Mouse (Mus musculus) gastrocnemius, postnatal 25 days (tissue): ENCODE results near the gene Sdr39u1. TPM values are rescaled to one million over a fixed set of nuclear protein-coding genes. Genes with fewer than 3 reads are reported as not detected.

Experiments
- DNase-seq: peaks from one replicate; pipeline ENCODE4 v3.0.0; 2022
- long read RNA-seq, 2 experiments: library from polyadenylated mRNA; stranded (forward); transcript quantifications; one replicate each; pipeline ENCODE4 v2.0.0; 2021
- total RNA-seq, 2 experiments: library from RNA; stranded (reverse); gene quantifications; 1 replicate in 1 of 2; 2 replicates in 1 of 2; pipeline ENCODE4 v1.2.3; 2021

Gene Sdr39u1
- 10 to 100 TPM; 95.7 to 98.1 TPM for total RNA-seq
- long read RNA-seq, experiment 1, transcript Sdr39u1-201 (6 exons, 1,255 nt), result major isoform, 97 of 135 reads
- long read RNA-seq, experiment 1, transcript Sdr39u1-207 (5 exons, 867 nt), result minor isoform, 15 of 135 reads
- long read RNA-seq, experiment 1, partial matches to known transcripts, result 2 of 135 reads
- long read RNA-seq, experiment 1, other reads (novel, unspliced or antisense), result 16 of 135 reads
- long read RNA-seq, experiment 2, transcript Sdr39u1-207 (5 exons, 867 nt), result minor isoform, 14 of 112 reads
- long read RNA-seq, experiment 2, transcript Sdr39u1-201 (6 exons, 1,255 nt), result major isoform, 69 of 112 reads
- long read RNA-seq, experiment 2, partial matches to known transcripts, result 6 of 112 reads
- long read RNA-seq, experiment 2, other reads (novel, unspliced or antisense), result 16 of 112 reads

DNA sequence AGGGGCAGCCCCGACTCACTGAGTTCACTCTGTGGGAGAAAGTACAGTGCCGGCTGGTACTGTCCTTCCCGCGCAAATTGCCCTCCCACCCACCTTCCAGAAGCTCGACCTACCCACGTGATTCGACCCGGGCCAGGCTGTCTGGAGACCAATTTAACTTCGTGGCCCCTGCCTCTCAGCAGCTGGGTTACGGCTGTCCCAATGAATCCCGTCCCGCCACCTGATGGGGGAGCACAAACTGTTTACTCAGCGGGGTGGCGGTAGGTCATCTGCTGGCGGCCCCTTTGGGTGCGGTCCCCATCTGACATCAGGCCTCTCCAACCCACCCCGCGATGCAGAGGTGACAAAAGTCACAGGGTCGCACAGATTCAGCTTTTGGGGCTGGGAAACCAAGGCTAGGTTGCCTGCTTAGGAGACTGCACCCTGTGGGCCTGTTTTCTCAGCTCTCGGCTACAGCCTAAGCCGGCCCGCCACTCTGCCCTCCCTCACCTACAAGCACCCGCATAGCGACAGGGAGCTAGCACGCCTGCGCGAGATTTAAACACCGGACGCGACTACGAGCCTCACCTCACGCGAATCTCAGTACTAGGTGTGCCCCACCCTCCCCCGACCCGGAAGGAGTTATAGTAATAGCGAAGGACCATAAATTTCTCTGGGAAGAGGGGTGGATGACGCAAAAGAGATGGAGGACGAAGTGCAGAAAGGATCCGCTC, at the start of gene Sdr39u1:
Sdr39u1 (minus strand) TSS at position 593 of the 713 bp plus-strand sequence.
- peak; percentile 84 for DNase-seq

- DNase-seq, result no peak
These were observed 46.3 kb upstream of the Sdr39u1 start for GRCm38 (mm10) chr14:55946269-55946969.

DNA sequence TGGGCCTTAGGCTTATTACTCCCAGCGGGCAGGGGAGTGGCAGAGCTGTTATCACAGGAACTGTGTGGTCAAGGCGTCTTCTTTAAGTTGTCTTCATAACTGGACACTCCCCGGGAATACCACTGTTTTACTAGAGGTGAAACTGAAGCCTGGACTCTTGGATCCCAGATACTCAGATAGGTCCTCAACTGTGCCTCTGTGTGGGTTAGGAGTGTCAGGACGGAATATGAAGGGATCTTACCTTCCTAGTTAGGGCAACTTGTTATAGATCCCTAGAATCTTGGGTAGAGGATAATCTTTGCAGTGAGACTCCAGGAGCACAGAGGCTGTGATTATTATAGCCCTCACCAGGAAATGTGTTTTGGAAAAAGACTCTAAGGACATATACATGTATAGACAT, 44.5 kb upstream of the Sdr39u1 start, which contains the start of gene Cma1:
Cma1 (minus strand) TSS at position 101 of the 400 bp plus-strand sequence.
- DNase-seq, result no peak

GRCm38 (mm10) chr14:55943601-55944000, 43.5 kb upstream of the Sdr39u1 start:
- DNase-seq, result no peak

DNA sequence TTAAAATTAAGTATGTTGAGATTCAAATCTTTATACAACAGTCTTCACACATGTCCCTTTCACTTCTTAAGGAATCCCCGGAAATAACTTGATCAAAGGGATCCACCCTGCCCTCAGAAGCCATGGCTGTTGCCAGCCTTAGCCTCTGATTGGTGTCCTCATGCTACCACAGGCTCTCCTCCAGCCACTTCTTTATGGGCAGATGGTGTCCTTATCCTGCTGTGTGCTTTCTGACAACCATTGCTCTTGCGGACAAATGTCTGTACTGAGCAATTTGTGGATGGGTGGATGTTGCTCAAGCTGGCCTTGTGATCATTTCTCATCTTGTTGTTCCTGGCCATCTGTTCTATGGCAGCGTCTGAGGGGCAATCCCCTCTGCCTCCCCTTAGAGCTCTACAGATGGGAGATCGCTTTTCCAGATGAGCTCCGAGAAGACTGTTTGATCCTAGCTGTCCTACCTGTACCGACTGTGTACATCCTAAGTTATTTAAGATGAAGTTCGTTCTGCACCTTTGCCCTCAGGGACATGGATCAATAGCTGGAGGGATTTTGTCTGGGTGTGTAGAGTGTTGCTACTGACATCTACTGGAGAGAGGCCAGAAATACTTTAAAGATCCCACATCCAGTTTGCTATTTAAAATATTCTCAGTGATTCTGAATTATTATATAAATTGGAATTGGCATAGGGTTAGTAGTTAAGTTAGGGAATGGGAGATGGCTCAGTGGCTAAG, 40.1 kb upstream of the Sdr39u1 start:
- no peak for DNase-seq

DNA sequence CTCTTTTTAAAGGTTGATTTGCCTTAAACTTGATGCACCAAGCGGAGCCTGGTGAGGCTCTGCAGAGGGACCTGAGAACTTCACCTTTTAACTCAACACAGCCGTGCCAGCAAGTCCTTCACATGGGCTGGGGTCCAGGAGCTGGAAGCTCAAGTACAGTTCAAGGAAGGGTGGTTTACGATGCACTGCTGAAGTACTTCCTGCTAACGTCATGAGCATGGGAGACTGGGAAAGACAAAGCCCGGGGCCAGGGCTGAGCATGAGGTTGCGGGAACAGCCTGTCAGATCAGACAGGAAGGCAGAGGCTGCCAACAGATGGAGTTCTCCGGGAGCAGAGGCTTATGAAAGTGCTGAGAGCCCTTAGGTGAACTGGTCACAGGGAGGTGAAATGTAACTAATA, 33.5 kb upstream of the Sdr39u1 start:
- peak; percentile 37 for DNase-seq

DNA sequence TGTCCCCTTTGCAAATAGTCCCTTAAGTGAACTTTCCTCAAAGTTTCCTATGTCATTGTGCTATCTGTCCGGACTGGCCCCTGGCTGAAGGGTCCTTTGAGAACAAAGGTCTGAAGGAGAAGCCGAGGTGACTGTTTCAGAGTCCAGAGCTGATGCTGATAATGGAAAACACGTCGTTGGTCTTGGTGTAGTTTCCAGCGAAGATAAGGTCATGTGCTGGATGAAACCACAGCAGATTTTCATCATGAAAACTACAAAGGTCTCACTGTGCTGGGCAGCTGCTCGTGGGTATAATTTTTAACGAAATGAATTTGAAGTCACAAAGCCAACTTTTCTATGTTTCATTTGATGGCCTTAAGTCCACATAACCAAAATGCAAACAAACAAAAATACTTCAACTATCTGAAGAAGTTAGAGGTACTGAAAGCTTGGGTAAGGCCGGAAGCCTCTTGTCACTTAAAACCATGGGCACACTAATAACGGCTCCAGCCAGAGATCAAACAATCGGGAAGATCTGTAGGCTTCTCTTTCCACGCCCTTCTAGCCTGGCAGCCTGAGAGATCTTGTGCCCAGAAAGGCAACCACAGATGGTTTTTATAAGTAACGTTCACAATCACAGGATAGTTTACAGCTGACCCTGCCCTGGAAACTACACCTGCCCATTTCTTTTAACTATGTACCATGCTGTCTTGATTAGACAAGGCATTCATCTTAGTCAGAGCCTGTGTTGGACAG, 29.3 kb upstream of the Sdr39u1 start:
- DNase-seq, result no peak

- DNase-seq, result no peak
These were observed 26.8 kb upstream of the Sdr39u1 start for GRCm38 (mm10) chr14:55926847-55927246.

GRCm38 (mm10) chr14:55922475-55923232, 22.6 kb upstream of the Sdr39u1 start:
- no peak for DNase-seq

DNA sequence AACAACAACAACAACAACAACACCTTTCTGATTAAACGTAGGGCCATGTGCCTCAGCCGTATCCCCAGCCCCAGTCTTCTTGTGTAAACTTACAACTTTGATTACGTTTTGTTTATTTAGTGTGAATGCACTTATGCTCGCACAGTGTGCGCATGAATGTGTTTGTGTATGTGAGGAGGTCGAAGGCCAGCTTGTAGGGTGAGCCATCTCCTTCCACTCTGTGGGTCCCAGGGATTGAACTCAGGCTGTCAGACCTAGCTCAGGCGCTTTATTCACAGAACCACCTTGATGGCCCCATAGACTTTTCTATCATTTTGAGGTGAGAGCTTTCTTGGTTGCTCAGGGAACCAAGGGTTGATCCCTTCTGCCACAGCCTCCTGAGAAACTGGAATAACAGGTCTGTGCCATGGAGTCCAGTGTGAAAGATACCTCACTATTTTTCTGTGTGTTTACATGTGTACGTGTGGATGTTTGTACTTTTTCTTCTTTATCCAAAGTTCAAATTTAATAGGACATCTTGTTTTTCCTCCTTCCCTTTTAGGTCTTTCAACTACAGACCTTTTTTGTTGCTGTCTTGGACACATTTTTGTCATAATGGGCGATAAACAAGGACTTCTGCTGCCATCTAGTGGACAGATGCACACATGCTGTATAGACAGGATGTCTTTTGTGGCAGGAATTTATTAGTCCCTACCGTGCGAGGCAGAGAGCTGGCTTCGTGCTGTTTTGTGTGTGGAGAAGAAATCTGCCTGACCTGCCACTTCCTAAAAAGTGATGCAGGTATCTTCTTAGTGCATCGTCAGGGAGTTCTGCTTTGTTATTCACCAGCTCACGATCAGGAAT, 18.4 kb upstream of the Sdr39u1 start:
- DNase-seq, result no peak

GRCm38 (mm10) chr14:55913406-55913805, 13.3 kb upstream of the Sdr39u1 start:
- no peak for DNase-seq

DNA sequence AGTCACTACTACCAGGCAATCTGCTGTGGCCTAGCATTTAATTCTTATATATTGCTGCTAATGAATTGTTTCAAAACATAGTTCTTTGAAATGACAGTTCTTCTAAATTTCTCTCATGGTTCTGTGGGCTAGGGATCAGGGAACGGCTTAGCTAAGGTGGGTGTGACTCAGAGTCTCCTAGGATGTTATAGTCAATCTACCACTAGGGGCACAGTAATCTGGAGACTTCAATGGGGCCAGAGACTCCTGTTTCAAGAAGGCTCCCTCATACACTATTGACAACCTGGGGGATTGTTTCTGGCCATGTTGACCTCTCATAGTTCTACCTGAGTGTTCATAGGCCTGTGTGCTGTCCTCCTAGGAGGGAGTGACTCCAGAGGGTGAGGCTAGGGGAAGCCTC, 5.4 kb upstream of the Sdr39u1 start:
- DNase-seq, result no peak

- DNase-seq, result no peak
These were observed 292 bp upstream of the Sdr39u1 start for GRCm38 (mm10) chr14:55900414-55900755.

GRCm38 (mm10) chr14:55898947-55899346, 1.1 kb downstream of the Sdr39u1 start:
- no peak for DNase-seq

DNA sequence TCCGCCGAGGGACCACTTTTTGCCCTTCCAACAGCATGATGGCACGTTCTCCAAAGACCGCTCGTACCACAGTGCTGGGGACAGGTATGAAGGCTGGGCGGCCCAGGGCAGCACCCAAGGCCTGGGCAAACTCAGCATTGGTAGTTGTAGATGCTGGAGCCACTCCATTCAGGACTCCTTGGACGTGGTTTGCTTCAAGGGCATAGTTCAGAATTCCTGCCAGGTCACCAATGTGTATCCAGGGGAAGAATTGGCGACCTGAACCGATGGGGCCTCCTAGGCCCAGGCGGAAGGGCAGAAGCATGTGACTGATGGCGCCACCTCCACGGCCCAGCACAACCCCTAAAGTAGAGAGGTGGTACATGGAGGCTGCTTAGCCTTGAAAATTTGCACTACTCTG, 2.4 kb downstream of the Sdr39u1 start:
- no peak for DNase-seq

DNA sequence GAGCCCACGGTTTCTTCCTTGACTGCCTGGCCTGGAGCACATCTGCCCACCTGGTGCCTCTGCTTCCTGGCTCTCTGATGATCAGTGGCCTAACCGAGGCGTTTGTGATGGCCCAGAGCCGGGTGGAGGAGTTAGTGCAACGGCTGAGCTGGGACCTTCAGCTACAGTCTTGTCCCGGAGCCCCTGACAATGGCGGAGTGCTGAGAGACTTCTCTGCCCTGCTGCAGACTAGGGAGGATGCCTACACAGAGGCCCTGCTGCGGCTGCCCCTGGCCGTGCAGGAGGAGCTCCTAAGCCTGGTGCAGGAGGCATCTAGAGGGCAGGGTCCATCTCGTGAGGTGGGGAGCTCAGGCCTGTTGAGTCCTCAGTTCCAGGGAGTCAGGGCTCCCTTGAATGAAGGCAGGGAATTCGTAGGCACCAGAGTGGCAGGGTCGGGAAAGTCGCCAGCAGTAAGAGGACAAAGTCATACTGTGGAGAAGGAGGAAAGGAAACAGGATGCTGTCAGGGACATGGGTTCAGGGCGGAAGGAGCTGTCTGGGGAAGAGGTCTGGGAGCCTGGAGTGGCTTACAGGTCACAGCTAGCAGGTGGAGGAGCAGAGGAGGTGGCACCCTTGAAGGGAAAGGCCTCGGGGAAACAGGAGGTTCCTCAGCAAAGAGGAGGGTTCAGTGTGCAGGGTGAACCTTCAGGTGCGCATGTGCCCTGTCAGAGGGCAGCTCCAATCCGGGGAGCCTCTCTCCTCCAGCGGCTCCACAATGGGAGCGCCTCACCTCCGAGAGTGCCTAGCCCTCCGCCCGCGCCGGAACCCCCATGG, 13.3 kb downstream of the Sdr39u1 start:
- no peak for DNase-seq

DNA sequence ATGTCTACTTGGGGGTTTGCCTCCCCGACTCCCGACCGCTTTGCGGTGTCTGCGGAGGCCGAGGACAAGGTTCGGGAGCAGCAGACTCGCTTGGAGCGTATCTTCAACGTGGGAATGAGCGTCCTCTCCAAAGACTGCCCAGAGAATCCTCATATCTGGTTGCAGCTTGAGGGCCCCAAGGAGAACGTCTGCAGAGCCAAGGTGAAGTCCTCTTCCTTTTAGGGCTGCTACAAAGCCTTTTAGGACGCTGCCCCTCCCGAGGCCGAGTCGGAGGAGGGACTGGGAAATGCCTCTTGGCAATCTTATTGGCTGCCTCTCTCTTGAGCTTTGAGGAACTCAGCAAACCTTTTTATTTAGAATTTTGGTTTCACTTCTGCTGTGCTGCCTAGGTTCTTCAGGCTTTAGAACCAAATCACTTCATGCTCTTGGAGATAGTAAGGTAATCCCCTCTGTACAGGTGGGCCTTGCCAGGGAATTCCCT, 14.3 kb downstream of the Sdr39u1 start:
- DNase-seq, result peak; percentile 44

- DNase-seq, result no peak
These were observed 14.8 kb downstream of the Sdr39u1 start for GRCm38 (mm10) chr14:55885114-55885790.
